Mouse (Mus musculus) CH12.LX (cell line): ENCODE measurements around the gene Setd2. TPM values are rescaled to one million over a fixed set of nuclear protein-coding genes. Genes with fewer than 3 reads are reported as not detected.

Experiments
- DNase-seq: peaks from one replicate; pipeline ENCODE4 v3.0.0-alpha.2; 2013; ENCODE audit errors: extremely low read depth
- H3K27ac ChIP-seq: 2 replicates; pipeline ENCODE4 v1.5.1; 2012; ENCODE audit warnings: low read depth, mild to moderate bottlenecking, control low read depth, moderate library complexity; ENCODE audit not compliant: insufficient read depth
- H3K27me3 ChIP-seq: replicated peaks from 2 replicates; pipeline ENCODE3; 2012; ENCODE audit warnings: inconsistent platforms
- H3K36me3 ChIP-seq, 2 experiments: replicated peaks in 1 of 2; 2 replicates each; pipeline versions ENCODE3 to v1.6.1; 2012; ENCODE audit warnings: inconsistent platforms in 1 of 2, low read length in 1 of 2, mild to moderate bottlenecking in 1 of 2, mixed read lengths in 1 of 2, moderate library complexity in 1 of 2; ENCODE audit not compliant: control insufficient read depth in 1 of 2, insufficient read depth in 1 of 2
- H3K4me1 ChIP-seq, 2 experiments: 2 replicates each; pipeline ENCODE4 v1.6.1; 2012; ENCODE audit warnings: inconsistent platforms in 1 of 2, moderate library complexity in 1 of 2; ENCODE audit not compliant: insufficient read depth in 2 of 2, control insufficient read depth in 1 of 2
- H3K4me2 ChIP-seq: 2 replicates; pipeline ENCODE4 v1.6.1; 2012; ENCODE audit warnings: low read depth, mild to moderate bottlenecking, control low read depth; ENCODE audit not compliant: poor library complexity, insufficient read depth, severe bottlenecking
- H3K4me3 ChIP-seq, 3 experiments: fragments of 150-350 bp in 1 of 3; sonication (generic) in 1 of 3; replicated peaks in 1 of 3; 2 replicates each; pipeline versions ENCODE3 to v1.5.1; 2011 to 2012; ENCODE audit warnings: low read depth in 2 of 3, low read length in 2 of 3, mild to moderate bottlenecking in 2 of 3, moderate library complexity in 2 of 3, control low read depth in 1 of 3, improper control_type of control experiment in 1 of 3, inconsistent platforms in 1 of 3, mixed read lengths in 1 of 3; ENCODE audit not compliant: poor library complexity in 1 of 3
- H3K79me2 ChIP-seq: replicated peaks from 2 replicates; pipeline ENCODE4 v1.6.1; 2012; ENCODE audit warnings: mild to moderate bottlenecking, moderate library complexity; ENCODE audit not compliant: control insufficient read depth, poor library complexity, insufficient read depth, severe bottlenecking; ENCODE audit errors: extremely low read depth
- H3K9ac ChIP-seq: 2 replicates; pipeline ENCODE4 v1.6.1; 2012; ENCODE audit warnings: low read depth, mild to moderate bottlenecking, control low read depth, moderate library complexity; ENCODE audit not compliant: insufficient read depth
- H3K9me3 ChIP-seq: replicated peaks from 2 replicates; pipeline ENCODE3; 2012; ENCODE audit warnings: low read length, inconsistent platforms, mixed read lengths
- BHLHE40 ChIP-seq: IDR thresholded peaks from 2 replicates; pipeline ENCODE4 v1.6.1; 2011; ENCODE audit warnings: mild to moderate bottlenecking, low read depth, low read length, improper control_type of control experiment
- CHD1 ChIP-seq: IDR thresholded peaks from 2 replicates; pipeline ENCODE4 v1.6.1; 2012; ENCODE audit warnings: low read depth, low read length, improper control_type of control experiment, inconsistent platforms
- ELF1 ChIP-seq: IDR thresholded peaks from 2 replicates; pipeline ENCODE4 v1.6.1; 2014; ENCODE audit warnings: low read depth, mild to moderate bottlenecking, inconsistent platforms, low read length, improper control_type of control experiment
- EP300 ChIP-seq: IDR thresholded peaks from 2 replicates; pipeline ENCODE4 v1.6.1; 2011; ENCODE audit warnings: low read length, improper control_type of control experiment
- ETS1 ChIP-seq: conservative IDR thresholded peaks from 2 replicates; pipeline ENCODE4 v1.6.1; 2012; ENCODE audit warnings: low read depth, mild to moderate bottlenecking, inconsistent platforms, low read length, improper control_type of control experiment, moderate library complexity
- GABPA ChIP-seq: IDR thresholded peaks from 2 replicates; pipeline ENCODE4 v1.6.1; 2012; ENCODE audit warnings: low read depth, low read length, improper control_type of control experiment, inconsistent platforms; ENCODE audit not compliant: insufficient replicate concordance
- HCFC1 ChIP-seq: IDR thresholded peaks from 2 replicates; pipeline ENCODE4 v1.6.1; 2012; ENCODE audit warnings: low read depth, mild to moderate bottlenecking, inconsistent platforms, low read length, improper control_type of control experiment
- MAX ChIP-seq: IDR thresholded peaks from 2 replicates; pipeline ENCODE4 v1.6.1; 2011; ENCODE audit warnings: low read length, improper control_type of control experiment
- MAZ ChIP-seq: IDR thresholded peaks from 2 replicates; pipeline ENCODE4 v1.6.1; 2012; ENCODE audit warnings: low read depth, mild to moderate bottlenecking, inconsistent platforms, low read length, improper control_type of control experiment, moderate library complexity
- MEF2A ChIP-seq: IDR thresholded peaks from 2 replicates; pipeline ENCODE4 v1.6.1; 2014; ENCODE audit warnings: low read depth, mild to moderate bottlenecking, inconsistent platforms, low read length, improper control_type of control experiment, borderline replicate concordance
- MXI1 ChIP-seq: IDR thresholded peaks from 2 replicates; pipeline ENCODE4 v1.6.1; 2011; ENCODE audit warnings: mild to moderate bottlenecking, low read depth, low read length, improper control_type of control experiment
- NRF1 ChIP-seq: IDR thresholded peaks from 2 replicates; pipeline ENCODE4 v1.6.1; 2014; ENCODE audit warnings: low read depth, mild to moderate bottlenecking, inconsistent platforms, low read length, improper control_type of control experiment, moderate library complexity
- PAX5 ChIP-seq: IDR thresholded peaks from 2 replicates; pipeline ENCODE4 v1.6.1; 2012; ENCODE audit warnings: low read length, inconsistent platforms, mixed read lengths
- POLR2A ChIP-seq: IDR thresholded peaks from 2 replicates; pipeline ENCODE4 v1.6.1; 2011; ENCODE audit warnings: low read depth, mild to moderate bottlenecking, improper control_type of control experiment, low read length
- SMC3 ChIP-seq: IDR thresholded peaks from 2 replicates; pipeline ENCODE4 v1.6.1; 2011; ENCODE audit warnings: low read depth, low read length, improper control_type of control experiment
- TCF12 ChIP-seq: IDR thresholded peaks from 2 replicates; pipeline ENCODE4 v1.6.1; 2014; ENCODE audit warnings: low read depth, mild to moderate bottlenecking, inconsistent platforms, low read length, improper control_type of control experiment
- USF1 ChIP-seq: IDR thresholded peaks from 2 replicates; pipeline ENCODE4 v1.6.1; 2014; ENCODE audit warnings: low read depth, mild to moderate bottlenecking, inconsistent platforms, low read length, improper control_type of control experiment
- ZNF384 ChIP-seq: IDR thresholded peaks from 2 replicates; pipeline ENCODE4 v1.6.1; 2012; ENCODE audit warnings: low read depth, low read length, improper control_type of control experiment, inconsistent platforms
- dilution Hi-C: fragments of 300-500 bp; cut with MboI; formaldehyde crosslinking; loops from 2 replicates; pipeline ENCODE4 v1.14.3; 2020; ENCODE audit warnings: low sequenced_read_pairs; ENCODE audit not compliant: extremely low pct_unique_long_range_greater_than_20kb, extremely low pct_ligation_motif_present
- in situ Hi-C: fragments of 300-500 bp; cut with MboI; formaldehyde crosslinking; loops from 3 replicates; pipeline ENCODE4 v1.14.3; 2019; ENCODE audit warnings: low sequenced_read_pairs, low pct_ligation_motif_present, low pct_unique_long_range_greater_than_20kb, mixed read lengths
- polyA plus RNA-seq: library from polyadenylated mRNA; unstranded; fragments of >175 nt; gene quantifications from 2 replicates; pipeline ENCODE4 v1.2.1, GENCODE M21; 2012; ENCODE audit warnings: low read depth; ENCODE audit not compliant: insufficient read length
- total RNA-seq, 2 experiments: library from RNA; depleted of rRNA; stranded (reverse); fragments of 300-350 nt in 1 of 2; fragments of >200 nt in 1 of 2; gene quantifications; 2 replicates each; pipeline ENCODE4 v1.2.3; 2012 to 2014

Gene Setd2
- total and polyA plus RNA-seq, 3 experiments = 35.8 to 87.1 (median 41.6) TPM

- no peaks in the 10 kb centered on the region; the same call in 1 of the 2 replicates for H3K79me2 ChIP-seq
- no peak overlapping the region for H3K27ac ChIP-seq
- H3K4me2 ChIP-seq = no peak overlapping the region
- H3K27me3 ChIP-seq = no peaks in the 10 kb centered on the region
- no peak for TF ChIP-seq SMC3
- no peak for TF ChIP-seq MEF2A
- TF ChIP-seq ELF1 = no peak
- no peak for TF ChIP-seq NRF1
- no peak for TF ChIP-seq MAZ
- no peak for TF ChIP-seq ETS1
- TF ChIP-seq USF1 = no peak
- no peak for TF ChIP-seq HCFC1
- TF ChIP-seq BHLHE40 = no peak
- no peak for TF ChIP-seq GABPA
- no peak for TF ChIP-seq POLR2A
- no peak for TF ChIP-seq PAX5
- no peak for TF ChIP-seq MAX
- TF ChIP-seq TCF12 = no peak
- TF ChIP-seq CHD1 = no peak
- no peak for TF ChIP-seq MXI1
- H3K4me3 ChIP-seq = no peak overlapping the region
- no peaks in the 10 kb centered on the region for H3K9me3 ChIP-seq
- peaks cover 47 to 91% of the 10 kb centered on the region in 2 experiments for H3K36me3 ChIP-seq
- no peak overlapping the region for H3K9ac ChIP-seq
- in situ Hi-C loops = no loop called here
- dilution Hi-C loops = no loop called here
- H3K4me1 ChIP-seq = no peaks in the 10 kb centered on the region
- no peak for DNase-seq
Measured at GRCm38 (mm10) chr9:110611471-110611870, 79.1 kb downstream of the Setd2 start.

GRCm38 (mm10) chr9:110617081-110617480 is 84.7 kb downstream of the Setd2 start:
- dilution Hi-C loops = no loop called here
- H3K4me2 ChIP-seq = no peak overlapping the region
- TF ChIP-seq MEF2A (no peak), ZNF384 (no peak), MXI1 (no peak), EP300 (no peak)
- H3K9ac ChIP-seq = no peak overlapping the region
- no peaks in the 10 kb centered on the region for H3K4me1 ChIP-seq
- no peaks in the 10 kb centered on the region for H3K27me3 ChIP-seq
- H3K27ac ChIP-seq = no peak overlapping the region
- in situ Hi-C loops = no loop called here
- no peaks in the 10 kb centered on the region; the same call in 1 of the 2 replicates for H3K79me2 ChIP-seq
- DNase-seq = no peak
- no peaks in the 10 kb centered on the region for H3K9me3 ChIP-seq
- H3K36me3 ChIP-seq = peaks cover 63 to 91% of the 10 kb centered on the region in 2 experiments
- no peak overlapping the region for H3K4me3 ChIP-seq
